Mouse (Mus musculus): ENCODE measurements at regions not wholly inside any gene's neighbourhood (a gene's known extent, or its start where the extent isn't known, plus 50 kb on each side); places are given as distances from the start of the nearest gene placed in this dataset.

GRCm38 (mm10) chr12:12708954-12709523 is 232.7 kb downstream of the Mycn start:
- Histone ChIP-seq H3K27ac (ENCODE audit: low read depth, low read length) (peak overlapping the region; percentile 76), H3K4me3 (ENCODE audit: low read depth, low read length) (no peak overlapping the region), H3K4me2 (ENCODE audit: low read depth) (peak overlapping the region; percentile 27), H3K27me3 (ENCODE audit: insufficient read depth, low read length) (no peaks in the 10 kb centered on the region), H3K36me3 (ENCODE audit: insufficient read depth) (no peaks in the 10 kb centered on the region), H3K9ac (0 out of 2 replicates have a peak overlapping the region, but pooled peaks have one; percentile 14), H3K9me3 (ENCODE audit: low read length) (no peaks in the 10 kb centered on the region), H3K4me1 (ENCODE audit: insufficient read depth) (peaks cover 3% of the 10 kb centered on the region; the same call in 1 of the 2 replicates)
- TF ChIP-seq CTCF (IDR thresholded peaks at IDR 0.05; ENCODE audit: low read depth) = no peak
- ATAC-seq (peak; percentile 89), DNase-seq (peak; percentile 76)
- WGBS = 3% methylated on average over 14 of the region's 14 CpGs

GRCm38 (mm10) chr12:12706326-12706920 is 235.3 kb downstream of the Mycn start:
- peak; percentile 72 for DNase-seq
- Histone ChIP-seq H3K4me2 (ENCODE audit: low read depth) (no peak overlapping the region), H3K9ac (no peak overlapping the region), H3K4me1 (ENCODE audit: insufficient read depth) (peaks cover 3% of the 10 kb centered on the region; the same call in 1 of the 2 replicates), H3K27ac (ENCODE audit: low read depth, low read length) (0 out of 2 replicates have a peak overlapping the region, but pooled peaks have one; percentile 5), H3K9me3 (ENCODE audit: low read length) (no peaks in the 10 kb centered on the region), H3K36me3 (ENCODE audit: insufficient read depth) (no peaks in the 10 kb centered on the region), H3K4me3 (ENCODE audit: low read depth, low read length) (no peak overlapping the region), H3K27me3 (ENCODE audit: insufficient read depth, low read length) (no peaks in the 10 kb centered on the region)
- TF ChIP-seq CTCF (IDR thresholded peaks at IDR 0.05; ENCODE audit: low read depth) = no peak
- ATAC-seq = 0 out of 2 replicates have a peak, but pooled peaks have one; percentile 10
- 43% methylated on average over 14 of the region's 14 CpGs for WGBS

- no peak overlapping the region for H3K9ac ChIP-seq
- no peak for TF ChIP-seq CTCF (IDR thresholded peaks at IDR 0.05; ENCODE audit: low read depth)
- no peaks in the 10 kb centered on the region for H3K27me3 ChIP-seq (ENCODE audit: insufficient read depth, low read length)
- no peaks in the 10 kb centered on the region for H3K36me3 ChIP-seq (ENCODE audit: insufficient read depth)
- H3K4me3 ChIP-seq (ENCODE audit: low read depth, low read length) = no peak overlapping the region
- WGBS = 51% methylated on average over 3 of the region's 3 CpGs
- H3K27ac ChIP-seq (ENCODE audit: low read depth, low read length) = no peak overlapping the region
- H3K4me1 ChIP-seq (ENCODE audit: insufficient read depth) = peaks cover 3% of the 10 kb centered on the region; the same call in 1 of the 2 replicates
- no peak overlapping the region for H3K4me2 ChIP-seq (ENCODE audit: low read depth)
- no peak for ATAC-seq
- no peak for DNase-seq
- H3K9me3 ChIP-seq (ENCODE audit: low read length) = no peaks in the 10 kb centered on the region
Observed at GRCm38 (mm10) chr12:12701735-12702134, 240.0 kb downstream of the Mycn start.

- DNase-seq (no peak), ATAC-seq (no peak)
- Histone ChIP-seq H3K9me3 (ENCODE audit: low read length) (no peaks in the 10 kb centered on the region), H3K4me2 (ENCODE audit: low read depth) (no peak overlapping the region), H3K27me3 (ENCODE audit: insufficient read depth, low read length) (no peaks in the 10 kb centered on the region), H3K4me3 (ENCODE audit: low read depth, low read length) (no peak overlapping the region), H3K36me3 (ENCODE audit: insufficient read depth) (no peaks in the 10 kb centered on the region), H3K27ac (ENCODE audit: low read depth, low read length) (no peak overlapping the region), H3K4me1 (ENCODE audit: insufficient read depth) (no peaks in the 10 kb centered on the region), H3K9ac (no peak overlapping the region)
- TF ChIP-seq CTCF (IDR thresholded peaks at IDR 0.05; ENCODE audit: low read depth) = no peak
- 84% methylated on average over 7 of the region's 7 CpGs for WGBS
Observed at GRCm38 (mm10) chr12:12701060-12701667, 240.6 kb downstream of the Mycn start.

GRCm38 (mm10) chr12:12693838-12694777 is 247.6 kb downstream of the Mycn start:
- 15% methylated on average over 29 of the region's 29 CpGs for WGBS
- H3K27me3 ChIP-seq (ENCODE audit: insufficient read depth, low read length) = no peaks in the 10 kb centered on the region
- TF ChIP-seq CTCF (IDR thresholded peaks at IDR 0.05; ENCODE audit: low read depth) = no peak
- H3K36me3 ChIP-seq (ENCODE audit: insufficient read depth) = no peaks in the 10 kb centered on the region
- H3K9ac ChIP-seq = no peak overlapping the region
- no peak overlapping the region for H3K27ac ChIP-seq (ENCODE audit: low read depth, low read length)
- H3K9me3 ChIP-seq (ENCODE audit: low read length) = no peaks in the 10 kb centered on the region
- DNase-seq (peak; percentile 53), ATAC-seq (no peak; the same call in 1 of the 2 replicates)
- 0 out of 2 replicates have a peak, but pooled peaks cover 3% of the 10 kb centered on the region for H3K4me1 ChIP-seq (ENCODE audit: insufficient read depth)
- no peak overlapping the region for H3K4me3 ChIP-seq (ENCODE audit: low read depth, low read length)
- H3K4me2 ChIP-seq (ENCODE audit: low read depth) = peak overlapping the region; percentile 1; the same call in 1 of the 2 replicates

- no peak overlapping the region for H3K27ac ChIP-seq (ENCODE audit: low read depth, low read length)
- ATAC-seq = no peak
- H3K27me3 ChIP-seq (ENCODE audit: insufficient read depth, low read length) = no peaks in the 10 kb centered on the region
- no peak overlapping the region for H3K4me2 ChIP-seq (ENCODE audit: low read depth)
- H3K4me1 ChIP-seq (ENCODE audit: insufficient read depth) = peaks cover 18% of the 10 kb centered on the region
- 91% methylated on average over 2 of the region's 2 CpGs for WGBS
- H3K4me3 ChIP-seq (ENCODE audit: low read depth, low read length) = no peak overlapping the region
- TF ChIP-seq CTCF (IDR thresholded peaks at IDR 0.05; ENCODE audit: low read depth) = no peak
- H3K9me3 ChIP-seq (ENCODE audit: low read length) = no peaks in the 10 kb centered on the region
- H3K9ac ChIP-seq = no peak overlapping the region
- no peaks in the 10 kb centered on the region for H3K36me3 ChIP-seq (ENCODE audit: insufficient read depth)
- DNase-seq = no peak
Observed at GRCm38 (mm10) chr12:12687376-12687775, 254.3 kb downstream of the Mycn start.

Data from forebrain, postnatal 0 days (tissue).